Mouse (Mus musculus) G1E (cell line): Measurements from ENCODE around the gene 1700029P11Rik.

Experiments used
- CTCF ChIP-seq: IDR thresholded peaks from 2 replicates; pipeline ENCODE4 v1.5.1; 2012; ENCODE audit warnings: low read depth, low read length, inconsistent platforms, mixed read lengths
- GATA2 ChIP-seq: IDR thresholded peaks from 2 replicates; pipeline ENCODE4 v1.6.1; 2012; ENCODE audit warnings: low read depth, low read length, inconsistent platforms, borderline replicate concordance
- POLR2AphosphoS5 ChIP-seq: IDR thresholded peaks from 2 replicates; pipeline ENCODE4 v1.6.1; 2012; ENCODE audit warnings: low read depth, low read length, inconsistent platforms; ENCODE audit not compliant: insufficient replicate concordance
- TAL1 ChIP-seq: conservative IDR thresholded peaks from 2 replicates; pipeline ENCODE4 v1.6.1; 2012; ENCODE audit warnings: low read depth, low read length, inconsistent platforms, mixed read lengths

- TF ChIP-seq CTCF (no peak), TAL1 (no peak), GATA2 (no peak), POLR2AphosphoS5 (no peak)
Measured at GRCm38 (mm10) chr15:81954151-81954583, 26.2 kb upstream of the 1700029P11Rik start.
